In genomic region chr12:21241965-21242364, GRCm38 (mm10) we compare ENCODE assay signal across 18 mouse cellular contexts.
"Had no signal": no experiment of that assay in that cellular context is flagged by ENCODE, and none has a peak within 500 bp of the region (broad histone marks: within the 10 kb centered on the region; RNA-seq: fewer than 3 reads in every experiment).

No protein-coding gene starts in this region.

- H3K27ac ChIP-seq: kidney, embryonic 15.5 days; left cerebral cortex, adult 2 months; liver, embryonic 14.5 days; macrophage; midbrain, embryonic 12.5 days; midbrain, embryonic 15.5 days; stomach, postnatal 0 days had no signal

- H3K9me3 ChIP-seq: kidney, embryonic 15.5 days; midbrain, embryonic 12.5 days; midbrain, embryonic 15.5 days had no signal

- DNase-seq: kidney, adult 8-10 months; kidney, postnatal 10 days; kidney, postnatal 36 days; layer of hippocampus, postnatal 36 days; liver, postnatal 0 days; lung, embryonic 14.5 days; right cerebral cortex, postnatal 4 days; thymus, adult 2 months; thymus, postnatal 14 days; thymus, postnatal 4 days had no signal

- H3K27me3 ChIP-seq: kidney, embryonic 15.5 days; midbrain, embryonic 12.5 days; midbrain, embryonic 15.5 days had no signal

- ATAC-seq: liver, postnatal 0 days; lung, postnatal 0 days; midbrain, embryonic 15.5 days had no signal

- H3K9ac ChIP-seq: kidney, embryonic 15.5 days; liver, embryonic 14.5 days; liver, postnatal 0 days; lung, embryonic 14.5 days; midbrain, embryonic 12.5 days; midbrain, embryonic 15.5 days had no signal

- H3K4me3 ChIP-seq: kidney, embryonic 15.5 days; left cerebral cortex, adult 2 months; midbrain, embryonic 12.5 days; midbrain, embryonic 15.5 days had no signal

- H3K4me1 ChIP-seq: kidney, embryonic 15.5 days; midbrain, embryonic 12.5 days; midbrain, embryonic 15.5 days had no signal

- H3K4me2 ChIP-seq: kidney, embryonic 15.5 days; lung, embryonic 14.5 days; midbrain, embryonic 12.5 days; midbrain, embryonic 15.5 days had no signal
